ENCODE assay signal across 20 mouse cellular contexts in genomic region chr1:64715458-64715857, GRCm38 (mm10). TPM values are rescaled to one million over a fixed set of nuclear protein-coding genes. Genes with fewer than 3 reads are reported as not detected.
DNase-seq lines count a peak whose midpoint lies in the region; ATAC-seq and TF ChIP-seq lines count a peak whose summit lies in the region.
"Had no signal": no experiment of that assay in that cellular context is flagged by ENCODE, and none has a peak within 500 bp of the region (broad histone marks: within the 10 kb centered on the region; RNA-seq: fewer than 3 reads in every experiment).

No protein-coding gene starts in this region.

- no peaks in the 10 kb centered on the region for H3K4me1 ChIP-seq in liver, postnatal 0 days (ENCODE audit: insufficient read depth)
- peaks cover 3 to 8% of the 10 kb centered on the region in 2 experiments for H3K4me1 ChIP-seq in MEL (ENCODE audit: control insufficient read depth in 1 of 2, insufficient read depth in 2 of 2, low read length in 2 of 2)
- H3K4me1 ChIP-seq in intestine, embryonic 14.5 days (replicated peaks; ENCODE audit: control insufficient read depth, insufficient read depth, low read length) = no peaks in the 10 kb centered on the region
- H3K4me1 ChIP-seq in cerebellum, adult 2 months (ENCODE audit: control insufficient read depth, insufficient read depth, low read length) = no peaks in the 10 kb centered on the region
- H3K4me1 ChIP-seq: limb, embryonic 10.5 days; midbrain, embryonic 13.5 days had no signal

- no peaks in the 10 kb centered on the region for H3K27me3 ChIP-seq in liver, postnatal 0 days (ENCODE audit: insufficient read depth, low read length)
- no peaks in the 10 kb centered on the region for H3K27me3 ChIP-seq in MEL (ENCODE audit: control insufficient read depth in 1 of 2, insufficient read depth in 2 of 2, low read length in 2 of 2)
- H3K27me3 ChIP-seq in intestine, embryonic 14.5 days (replicated peaks; ENCODE audit: control insufficient read depth, insufficient read depth, low read length) = no peaks in the 10 kb centered on the region
- no peaks in the 10 kb centered on the region for H3K27me3 ChIP-seq in cerebellum, adult 2 months (ENCODE audit: control insufficient read depth, insufficient read depth, low read length)
- H3K27me3 ChIP-seq: lung, embryonic 15.5 days; midbrain, embryonic 13.5 days had no signal

- TF ChIP-seq CTCF in liver, postnatal 0 days (IDR thresholded peaks at IDR 0.05; ENCODE audit: low read depth) = no peak
- no peak for TF ChIP-seq CTCF in MEL (IDR thresholded peaks at IDR 0.05 in 2 of 3, conservative IDR thresholded peaks at IDR 0.05 in 1 of 3; ENCODE audit: control insufficient read depth in 1 of 3, insufficient read depth in 1 of 3, low read depth in 2 of 3, low read length in 3 of 3, poor library complexity in 1 of 3, severe bottlenecking in 1 of 3)
- no peak for TF ChIP-seq CTCF in cerebellum, adult 2 months (IDR thresholded peaks at IDR 0.05; ENCODE audit: borderline replicate concordance, insufficient read depth, low read depth, low read length)

- 70% methylated on average over 2 of the region's 2 CpGs for WGBS in liver, postnatal 0 days (ENCODE audit: insufficient replicate concordance)
- 64% methylated on average over 2 of the region's 2 CpGs for WGBS in intestine, embryonic 14.5 days
- WGBS in cerebellum, adult 2 months = 86% methylated on average over 2 of the region's 2 CpGs

- ATAC-seq in liver, postnatal 0 days = no peak
- 0 out of 2 replicates have a peak, but pooled peaks have one; percentile 51 for ATAC-seq in intestine, embryonic 14.5 days (replicated peaks; ENCODE audit: low FRiP score, low TSS enrichment, low read depth)
- no peak for ATAC-seq in inflammation-experienced regulatory T-cells, adult 6 months
- ATAC-seq: midbrain, embryonic 13.5 days had no signal

- no peak for TF ChIP-seq EP300 in liver, postnatal 0 days (IDR thresholded peaks at IDR 0.05; ENCODE audit: low read depth)
- TF ChIP-seq EP300 in MEL (IDR thresholded peaks at IDR 0.05; ENCODE audit: low read depth in 1 of 2, low read length in 2 of 2) = no peak

- no peak for TF ChIP-seq POLR2A in MEL (IDR thresholded peaks at IDR 0.05; ENCODE audit: control insufficient read depth in 1 of 2, insufficient read depth in 1 of 2, low read depth in 1 of 2, low read length in 2 of 2, poor library complexity in 1 of 2)
- TF ChIP-seq POLR2A in cerebellum, adult 2 months (IDR thresholded peaks at IDR 0.05; ENCODE audit: borderline replicate concordance, insufficient read depth, low read length) = no peak

- no peaks in the 10 kb centered on the region for H3K79me2 ChIP-seq in MEL (ENCODE audit: control insufficient read depth, insufficient read depth, low read length, poor library complexity)

- no peak overlapping the region for H3K4me3 ChIP-seq in liver, postnatal 0 days (ENCODE audit: low read depth, low read length)
- H3K4me3 ChIP-seq in MEL (ENCODE audit: control insufficient read depth in 1 of 2, insufficient read depth in 1 of 2, low read depth in 2 of 2, low read length in 2 of 2) = no peak overlapping the region
- H3K4me3 ChIP-seq in intestine, embryonic 14.5 days (ENCODE audit: low read depth, low read length) = no peak overlapping the region
- no peak overlapping the region for H3K4me3 ChIP-seq in cerebellum, adult 2 months (replicated peaks; ENCODE audit: insufficient read depth, low read depth, low read length)
- H3K4me3 ChIP-seq: erythroblast, embryonic 14.5 days; limb, embryonic 10.5 days; lung, embryonic 15.5 days; midbrain, embryonic 13.5 days had no signal

- no peak overlapping the region for H3K27ac ChIP-seq in liver, postnatal 0 days (ENCODE audit: low read depth)
- H3K27ac ChIP-seq in MEL (ENCODE audit: control insufficient read depth, low read depth, low read length) = peak overlapping the region; percentile 21; the same call in 1 of the 2 replicates
- H3K27ac ChIP-seq in intestine, embryonic 14.5 days (ENCODE audit: low read depth) = no peak overlapping the region
- no peak overlapping the region for H3K27ac ChIP-seq in cerebellum, adult 2 months (ENCODE audit: insufficient read depth, low read length)
- H3K27ac ChIP-seq: hindbrain, embryonic 14.5 days; limb, embryonic 10.5 days; lung, embryonic 15.5 days; midbrain, embryonic 13.5 days had no signal

- no peak overlapping the region for H3K9ac ChIP-seq in liver, postnatal 0 days (replicated peaks)
- H3K9ac ChIP-seq in MEL (ENCODE audit: control insufficient read depth, low read depth, low read length, poor library complexity, severe bottlenecking) = peak overlapping the region; percentile 27
- H3K9ac ChIP-seq in intestine, embryonic 14.5 days (ENCODE audit: low read length) = no peak overlapping the region
- H3K9ac ChIP-seq: hindbrain, embryonic 14.5 days; lung, embryonic 15.5 days; midbrain, embryonic 13.5 days had no signal

- no peaks in the 10 kb centered on the region for H3K9me3 ChIP-seq in liver, postnatal 0 days (ENCODE audit: low read length)
- no peaks in the 10 kb centered on the region for H3K9me3 ChIP-seq in MEL (replicated peaks; ENCODE audit: insufficient read depth, low read length)
- no peaks in the 10 kb centered on the region for H3K9me3 ChIP-seq in intestine, embryonic 14.5 days (ENCODE audit: control insufficient read depth, low read length)
- H3K9me3 ChIP-seq: G1E; limb, embryonic 10.5 days; lung, embryonic 15.5 days; midbrain, embryonic 13.5 days had no signal

- no peaks in the 10 kb centered on the region; the same call in 1 of the 2 replicates for H3K36me3 ChIP-seq in liver, postnatal 0 days (replicated peaks; ENCODE audit: insufficient read depth, low read length)
- peaks cover 0 to 10% of the 10 kb centered on the region in 2 experiments; a peak in 3 of 4 replicates for H3K36me3 ChIP-seq in MEL (ENCODE audit: control insufficient read depth in 1 of 2, insufficient read depth in 2 of 2, low read length in 2 of 2)
- H3K36me3 ChIP-seq in intestine, embryonic 14.5 days (ENCODE audit: control insufficient read depth, insufficient read depth, low read length) = peaks cover 18% of the 10 kb centered on the region; the same call in 1 of the 2 replicates

- DNase-seq in liver (peak; percentile 15), MEL (ENCODE audit: low read depth, low spot score) (peak; percentile 75)
- DNase-seq in liver, postnatal 0 days = no peak
- DNase-seq in intestine, embryonic 14.5 days (ENCODE audit: low spot score) = no peak
- DNase-seq in lung, postnatal 36 days = peak; percentile 11
- no peak for DNase-seq in kidney, postnatal 4 days
- no peak for DNase-seq in cerebellum, adult 2 months
- DNase-seq: cerebellum, postnatal 14 days; gastrocnemius, postnatal 36 days; heart, postnatal 14 days; kidney, adult 9 months; layer of hippocampus, postnatal 36 days; thymus, adult 2 months had no signal

- no peak for TF ChIP-seq RAD21 in MEL (IDR thresholded peaks at IDR 0.05; ENCODE audit: low read depth, low read length)

- no peak overlapping the region for H3K4me2 ChIP-seq in liver, postnatal 0 days (ENCODE audit: low read depth, low read length)
- no peak overlapping the region for H3K4me2 ChIP-seq in intestine, embryonic 14.5 days (ENCODE audit: low read length)
- H3K4me2 ChIP-seq: hindbrain, embryonic 14.5 days; lung, embryonic 15.5 days; midbrain, embryonic 13.5 days had no signal

TF ChIP-seq in MEL, 35 proteins besides CTCF, POLR2A, EP300 and RAD21:
- TF ChIP-seq TAL1 (IDR thresholded peaks at IDR 0.05; ENCODE audit: low read length) (no peak), GATA1 (IDR thresholded peaks at IDR 0.05; ENCODE audit: low read depth, low read length) (peak; percentile 43)

RNA-seq across cellular contexts. Expression of gene Fzd5, which starts 22.1 kb away (rescaled TPM):
- polyA plus RNA-seq in liver, postnatal 0 days (2015; fragmentation: Nextera tagmentation; extraction: Ambion mirVana) = 0.94 and 0.99 TPM in 2 replicates
- 1.4 TPM in 2 replicates for total RNA-seq in MEL (2012; rRNA removed)
- 1 to 10 TPM in 1 of 2 experiments, not detected in 1; 2.9 TPM for polyA plus RNA-seq in MEL (2012; ENCODE audit: insufficient read depth in 1 of 2, insufficient read length in 2 of 2, low read depth in 1 of 2, low replicate concordance in 2 of 2, missing spikeins in 1 of 2)
- polyA plus RNA-seq in intestine, embryonic 14.5 days (2014; fragmentation: Nextera tagmentation; extraction: Ambion mirVana) = 7.0 and 9.0 TPM in 2 replicates
- 0.98 and 1.0 TPM in 2 replicates for polyA plus RNA-seq in cerebellum, adult 2 months (2012; rRNA removed)
- polyA plus RNA-seq in inflammation-experienced regulatory T-cells, adult 6 months (2017; shearing (Covaris generic)) = under 1 TPM; 0.35 to 0.97 (median 0.44) TPM

RNA-seq across cellular contexts. Expression of gene Ccnyl1, which starts 25.2 kb away (rescaled TPM):
- 0.89 and 1.3 TPM in 2 replicates for polyA plus RNA-seq in liver, postnatal 0 days (2015; fragmentation: Nextera tagmentation; extraction: Ambion mirVana)
- 3.0 and 4.9 TPM in 2 replicates for total RNA-seq in MEL (2012; rRNA removed)
- polyA plus RNA-seq in MEL (2012; ENCODE audit: insufficient read depth in 1 of 2, insufficient read length in 2 of 2, low read depth in 1 of 2, low replicate concordance in 2 of 2, missing spikeins in 1 of 2) = 10 to 100 TPM in 1 of 2 experiments, not detected in 1; 18.1 TPM
- 7.2 and 8.5 TPM in 2 replicates for polyA plus RNA-seq in intestine, embryonic 14.5 days (2014; fragmentation: Nextera tagmentation; extraction: Ambion mirVana)
- polyA plus RNA-seq in cerebellum, adult 2 months (2012; rRNA removed) = 17.4 and 19.1 TPM in 2 replicates
- 1 to 10 TPM; 1.1 to 1.6 (median 1.4) TPM for polyA plus RNA-seq in inflammation-experienced regulatory T-cells, adult 6 months (2017; shearing (Covaris generic))

Comparison
In these comparisons a context has a peak if more than half of its experiments do, and no peak if none do; other contexts are left out.
1. DNase-seq: peak in liver (single experiment), MEL (single experiment) and lung, postnatal 36 days (single experiment); none in liver, postnatal 0 days (single experiment), intestine, embryonic 14.5 days (single experiment), kidney, postnatal 4 days (0 of 2) and cerebellum, adult 2 months (0 of 2).